Mouse (Mus musculus): ENCODE results near the gene Fgfr2.

DNA sequence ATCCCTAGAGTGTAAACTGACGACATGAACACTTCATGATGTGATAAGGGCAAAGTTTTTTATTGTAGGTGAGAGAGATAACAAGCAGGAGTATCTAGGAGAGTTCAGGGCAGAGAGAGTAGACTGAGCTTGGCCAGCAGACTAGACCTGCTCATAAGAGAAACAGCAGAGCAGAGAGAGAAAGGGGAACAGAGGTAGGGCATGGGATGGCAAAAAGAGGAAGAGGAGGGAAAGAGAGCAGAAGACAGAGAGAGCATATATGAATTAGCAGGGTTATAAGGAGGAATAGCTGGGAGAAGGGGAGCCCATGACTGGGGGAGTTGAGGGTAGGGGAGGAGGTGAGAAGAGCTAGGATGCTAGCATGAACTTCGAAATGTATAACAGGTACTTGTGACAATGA is 1791.5 kb downstream of the Fgfr2 start:
- TF ChIP-seq CTCF (IDR thresholded peaks at IDR 0.05; ENCODE audit: control insufficient read depth, insufficient read depth, insufficient read length) (no peak), USF1 (IDR thresholded peaks at IDR 0.05; ENCODE audit: low read depth) (no peak), MYOD1 (IDR thresholded peaks at IDR 0.05; ENCODE audit: control insufficient read depth, insufficient read length, low read depth) (no peak), MYOG (IDR thresholded peaks at IDR 0.05; ENCODE audit: control insufficient read depth, extremely low read depth, insufficient read length) (no peak), MAX (IDR thresholded peaks at IDR 0.05) (no peak), CEBPB (IDR thresholded peaks at IDR 0.05; ENCODE audit: low read depth) (no peak), FOSL1 (IDR thresholded peaks at IDR 0.05; ENCODE audit: insufficient read depth, low read length, poor library complexity, severe bottlenecking) (no peak)
